8 mouse cellular contexts compared by ENCODE assay signal in the genomic region with DNA sequence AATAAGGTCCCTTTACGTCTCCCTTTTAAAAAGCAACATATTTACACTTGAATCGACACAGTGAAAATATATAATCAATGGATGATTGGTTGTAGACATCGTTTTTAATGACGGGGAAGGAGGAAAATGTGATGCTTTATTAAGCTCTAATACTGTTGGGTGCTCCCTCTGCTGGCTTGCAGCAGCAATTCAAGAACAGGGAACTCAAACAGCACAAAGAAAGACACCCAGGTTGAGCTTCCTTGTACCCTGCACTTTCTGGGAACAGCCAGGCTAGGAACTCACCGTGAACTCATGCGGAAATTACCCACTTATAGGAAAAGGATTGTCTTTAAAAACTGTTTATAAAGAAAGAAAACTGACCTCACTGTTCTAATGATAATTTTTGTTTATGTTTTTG.
DNase-seq lines count a peak whose midpoint lies in the region; ATAC-seq lines count a peak whose summit lies in the region.

No protein-coding gene starts in this region.

- H3K27ac ChIP-seq in liver, embryonic 12.5 days: no peak overlapping the region
- no peak overlapping the region for H3K27ac ChIP-seq in midbrain, embryonic 13.5 days

- no peak overlapping the region for H3K4me3 ChIP-seq in liver, embryonic 12.5 days
- H3K4me3 ChIP-seq in midbrain, embryonic 13.5 days (replicated peaks): no peak overlapping the region

- H3K4me2 ChIP-seq in liver, embryonic 12.5 days: no peak overlapping the region
- H3K4me2 ChIP-seq in midbrain, embryonic 13.5 days (replicated peaks): no peak overlapping the region

- ATAC-seq in liver, embryonic 12.5 days: no peak
- ATAC-seq in hematopoietic stem cell, adult 5-6 weeks (replicated peaks in 1 of 2; ENCODE audit: insufficient read depth in 1 of 2, low FRiP score in 2 of 2, low TSS enrichment in 1 of 2, low read depth in 1 of 2, poor library complexity in 2 of 2, severe bottlenecking in 2 of 2): peak; percentile 59 to 63
- ATAC-seq in midbrain, embryonic 13.5 days: peak; percentile 61

- H3K27me3 ChIP-seq in liver, embryonic 12.5 days (replicated peaks): no peaks in the 10 kb centered on the region
- no peaks in the 10 kb centered on the region for H3K27me3 ChIP-seq in midbrain, embryonic 13.5 days

- no peak overlapping the region for H3K9ac ChIP-seq in liver, embryonic 12.5 days
- H3K9ac ChIP-seq in midbrain, embryonic 13.5 days (replicated peaks): no peak overlapping the region

- 20% methylated on average over 6 of the region's 6 CpGs for WGBS in liver, embryonic 12.5 days (ENCODE audit: insufficient replicate concordance)
- WGBS in midbrain, embryonic 13.5 days: 25% methylated on average over 6 of the region's 6 CpGs

- DNase-seq in liver: peak; percentile 20
- peak; percentile 62 for DNase-seq in Muller cell, postnatal 12 days (ENCODE audit: inconsistent ontology term)
- peak; percentile 73 for DNase-seq in embryo, embryonic 10.5 days (ENCODE audit: low spot score)
- DNase-seq in layer of hippocampus, postnatal 10 days (ENCODE audit: low spot score in 2 of 2): peak; percentile 41 to 64
- DNase-seq in urinary bladder, postnatal 4 days (ENCODE audit: low spot score in 2 of 2): no peak

- 0 out of 2 replicates have a peak, but pooled peaks cover 11% of the 10 kb centered on the region for H3K4me1 ChIP-seq in liver, embryonic 12.5 days
- peaks cover 15% of the 10 kb centered on the region for H3K4me1 ChIP-seq in midbrain, embryonic 13.5 days (replicated peaks)

- H3K36me3 ChIP-seq in liver, embryonic 12.5 days: no peaks in the 10 kb centered on the region
- no peaks in the 10 kb centered on the region for H3K36me3 ChIP-seq in midbrain, embryonic 13.5 days

- H3K9me3 ChIP-seq in liver, embryonic 12.5 days (replicated peaks): no peaks in the 10 kb centered on the region
- H3K9me3 ChIP-seq in midbrain, embryonic 13.5 days: no peaks in the 10 kb centered on the region

Comparison
In these comparisons a context has a peak if more than half of its experiments do, and no peak if none do; other contexts are left out.
1. DNase-seq: peak in liver (single experiment), Muller cell, postnatal 12 days (single experiment), embryo, embryonic 10.5 days (single experiment) and layer of hippocampus, postnatal 10 days (2 of 2); none in urinary bladder, postnatal 4 days (0 of 2).